Mouse (Mus musculus) spleen, adult 2 months (tissue): ENCODE data around the gene Sdk1. TPM values are rescaled to one million over a fixed set of nuclear protein-coding genes. Genes with fewer than 3 reads are reported as not detected.

Experiments used
- DNase-seq, 2 experiments: peaks; one replicate each; pipeline versions ENCODE4 v3.0.0 to v3.0.0-alpha.2; 2012 to 2021; ENCODE audit warnings: low spot score in 2 of 2, low read depth in 1 of 2
- H3K27ac ChIP-seq: fragments of 200-500 bp; 2 replicates; pipeline ENCODE4 v1.5.1; 2012; ENCODE audit warnings: low read length, inconsistent platforms; ENCODE audit not compliant: insufficient read depth
- H3K27me3 ChIP-seq: fragments of 200-500 bp; 2 replicates; pipeline ENCODE4 v1.6.1; 2012; ENCODE audit warnings: mild to moderate bottlenecking, moderate library complexity, low read length, inconsistent platforms; ENCODE audit not compliant: control insufficient read depth, insufficient read depth
- H3K36me3 ChIP-seq: fragments of 200-500 bp; 2 replicates; pipeline ENCODE4 v1.6.1; 2012; ENCODE audit warnings: mild to moderate bottlenecking, low read length, inconsistent platforms; ENCODE audit not compliant: control insufficient read depth, insufficient read depth
- H3K4me1 ChIP-seq: fragments of 200-500 bp; 2 replicates; pipeline ENCODE4 v1.6.1; 2011; ENCODE audit warnings: inconsistent platforms; ENCODE audit not compliant: control insufficient read depth, insufficient read depth, insufficient read length
- H3K4me3 ChIP-seq: fragments of 200-500 bp; 2 replicates; pipeline ENCODE4 v1.5.1; 2011; ENCODE audit warnings: mild to moderate bottlenecking, inconsistent platforms; ENCODE audit not compliant: insufficient read depth, insufficient read length; ENCODE audit errors: extremely low read depth
- CTCF ChIP-seq: fragments of 200-500 bp; IDR thresholded peaks from 2 replicates; pipeline ENCODE4 v1.5.1; 2011; ENCODE audit warnings: mild to moderate bottlenecking, inconsistent platforms; ENCODE audit not compliant: insufficient read depth, insufficient read length, insufficient replicate concordance; ENCODE audit errors: extremely low read depth
- POLR2A ChIP-seq: fragments of 200-500 bp; IDR thresholded peaks from 2 replicates; pipeline ENCODE4 v1.6.1; 2011; ENCODE audit warnings: low read depth, low read length, inconsistent platforms
- WGBS: fragments of 180-500 bp; shearing (Covaris S2); methylation state at CpG from one replicate; pipeline ENCODE4 v1.1.7; 2018; 5-methylcytosine and 5-hydroxymethylcytosine counted together
- polyA plus RNA-seq: library from polyadenylated mRNA; depleted of rRNA; stranded (reverse); fragments of >200 nt; gene quantifications from 2 replicates; pipeline ENCODE4 v1.2.3, GENCODE M21; 2012

Gene Sdk1
- polyA plus RNA-seq, 1 experiment, result 0.62 TPM

DNA sequence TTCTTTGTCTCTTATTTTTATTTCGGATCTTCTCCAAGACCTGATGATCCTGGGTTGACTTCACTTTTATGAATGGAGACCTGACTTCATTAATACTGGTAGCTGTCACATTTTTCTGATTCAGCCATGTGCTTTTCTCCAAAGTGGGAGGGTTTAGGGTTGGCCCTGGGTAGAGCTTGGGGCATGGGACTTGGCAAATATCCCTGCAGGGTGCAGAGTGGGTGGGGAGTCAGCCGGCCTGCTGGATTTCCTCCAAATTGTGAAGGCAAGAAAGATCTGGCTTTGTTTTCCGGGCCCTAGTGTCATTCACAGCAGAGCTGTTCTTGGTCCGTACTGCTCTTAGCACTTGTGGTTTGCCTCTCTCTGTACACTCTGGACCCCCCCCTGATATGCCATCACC lies 103.1 kb downstream of the Sdk1 start:
- H3K4me1 ChIP-seq, result no peaks in the 10 kb centered on the region
- H3K27me3 ChIP-seq, result no peaks in the 10 kb centered on the region; the same call in 1 of the 2 replicates
- 87% methylated on average over 4 of the region's 4 CpGs for WGBS
- H3K36me3 ChIP-seq, result no peaks in the 10 kb centered on the region
- no peak for DNase-seq
- TF ChIP-seq CTCF, result no peak
- TF ChIP-seq POLR2A, result no peak
- H3K4me3 ChIP-seq, result no peak overlapping the region
- H3K27ac ChIP-seq, result no peak overlapping the region

DNA sequence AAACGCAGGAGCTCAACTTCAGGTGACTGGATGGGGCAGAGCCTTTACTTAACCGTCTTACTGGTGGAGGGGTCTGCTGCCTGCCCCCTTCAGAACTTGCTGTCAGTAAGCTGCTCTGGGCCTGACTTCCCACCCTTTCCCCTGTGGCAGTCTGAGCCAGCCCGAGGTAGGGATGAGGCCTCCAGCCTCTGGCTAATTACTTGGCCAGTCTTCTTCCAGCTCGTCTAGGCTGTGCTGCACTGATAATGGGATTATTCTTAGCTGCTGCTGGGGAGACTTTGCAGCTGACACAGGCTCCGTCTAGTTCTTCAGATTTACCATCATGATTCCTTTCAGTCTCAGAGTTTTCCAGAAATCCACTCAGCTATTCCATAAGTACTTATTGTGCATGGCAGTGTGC lies 104.2 kb downstream of the Sdk1 start:
- Histone ChIP-seq H3K27ac (no peak overlapping the region), H3K36me3 (no peaks in the 10 kb centered on the region), H3K4me3 (no peak overlapping the region), H3K4me1 (no peaks in the 10 kb centered on the region), H3K27me3 (no peaks in the 10 kb centered on the region)
- DNase-seq, result no peak
- no peak for TF ChIP-seq CTCF
- no peak for TF ChIP-seq POLR2A
- 87% methylated on average over 5 of the region's 5 CpGs for WGBS

- H3K4me1 ChIP-seq, result no peaks in the 10 kb centered on the region
- H3K27ac ChIP-seq, result no peak overlapping the region
- no peaks in the 10 kb centered on the region for H3K36me3 ChIP-seq
- no peak overlapping the region for H3K4me3 ChIP-seq
- no peaks in the 10 kb centered on the region for H3K27me3 ChIP-seq
- no peak for TF ChIP-seq POLR2A
- TF ChIP-seq CTCF, result no peak
- DNase-seq, result no peak
- WGBS, result 55% methylated on average over 2 of the region's 2 CpGs
These were observed 121.4 kb downstream of the Sdk1 start for GRCm38 (mm10) chr5:141362676-141363075.

- H3K27ac ChIP-seq, result no peak overlapping the region
- H3K4me1 ChIP-seq, result no peaks in the 10 kb centered on the region
- no peaks in the 10 kb centered on the region for H3K36me3 ChIP-seq
- no peak for DNase-seq
- 86% methylated on average over 3 of the region's 3 CpGs for WGBS
- no peak for TF ChIP-seq CTCF
- no peak for TF ChIP-seq POLR2A
- no peaks in the 10 kb centered on the region for H3K27me3 ChIP-seq
- no peak overlapping the region for H3K4me3 ChIP-seq
These were observed 122.7 kb downstream of the Sdk1 start for GRCm38 (mm10) chr5:141363956-141364355.

GRCm38 (mm10) chr5:141368567-141368966 lies 127.3 kb downstream of the Sdk1 start:
- TF ChIP-seq CTCF (no peak), POLR2A (no peak)
- Histone ChIP-seq H3K4me1 (no peaks in the 10 kb centered on the region), H3K4me3 (no peak overlapping the region), H3K27me3 (no peaks in the 10 kb centered on the region), H3K27ac (no peak overlapping the region), H3K36me3 (no peaks in the 10 kb centered on the region)
- DNase-seq, result no peak
- WGBS, result 77% methylated on average over 4 of the region's 4 CpGs

DNA sequence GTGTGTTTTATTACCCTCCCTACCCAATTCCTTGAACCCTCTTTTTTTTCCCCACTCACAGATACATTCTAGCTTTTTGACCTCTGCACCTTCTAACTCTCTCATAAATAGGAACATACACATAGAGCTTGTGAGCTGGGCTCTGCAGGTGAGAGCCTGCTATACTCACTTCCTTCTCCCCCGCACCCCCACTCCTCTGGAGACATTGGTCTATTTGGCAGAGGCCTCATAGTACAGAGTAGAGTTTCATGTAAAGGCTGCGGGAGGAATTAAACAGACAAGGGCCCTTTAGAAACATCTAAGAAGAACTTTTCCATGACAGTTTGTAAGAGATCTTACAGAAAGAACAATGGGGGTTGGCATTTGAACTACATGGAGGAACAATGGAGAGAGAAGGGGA lies 133.5 kb downstream of the Sdk1 start:
- Histone ChIP-seq H3K4me1 (no peaks in the 10 kb centered on the region), H3K36me3 (no peaks in the 10 kb centered on the region), H3K27me3 (0 out of 2 replicates have a peak, but pooled peaks cover 2% of the 10 kb centered on the region), H3K4me3 (no peak overlapping the region), H3K27ac (no peak overlapping the region)
- DNase-seq, result no peak
- WGBS, result 81% methylated on average over 2 of the region's 2 CpGs
- TF ChIP-seq CTCF (no peak), POLR2A (no peak)

GRCm38 (mm10) chr5:141379836-141380773 lies 138.8 kb downstream of the Sdk1 start:
- Histone ChIP-seq H3K4me3 (no peak overlapping the region), H3K27me3 (0 out of 2 replicates have a peak, but pooled peaks cover 2% of the 10 kb centered on the region), H3K4me1 (no peaks in the 10 kb centered on the region), H3K27ac (no peak overlapping the region), H3K36me3 (no peaks in the 10 kb centered on the region)
- no peak for TF ChIP-seq CTCF
- TF ChIP-seq POLR2A, result no peak
- WGBS, result 63% methylated on average over 9 of the region's 9 CpGs
- no peak for DNase-seq
